Mouse (Mus musculus): ENCODE measurements around the gene Trip10. TPM values are rescaled to one million over a fixed set of nuclear protein-coding genes. Genes with fewer than 3 reads are reported as not detected.

Trip10 gene
- total and polyA plus RNA-seq, 3 experiments, result 9.8 to 22.0 (median 16.3) TPM

GRCm38 (mm10) chr17:57279591-57280224 is 30.5 kb downstream of the Trip10 start:
- Histone ChIP-seq H3K36me3 (replicated peaks) (peaks cover 46% of the 10 kb centered on the region), H3K4me3 (ENCODE audit: low read depth, low read length) (peak overlapping the region; percentile 93), H3K27me3 (ENCODE audit: insufficient read depth, low read length) (peaks cover 9% of the 10 kb centered on the region), H3K9me3 (replicated peaks) (no peaks in the 10 kb centered on the region), H3K4me1 (ENCODE audit: insufficient read depth, low read depth, low read length) (peaks cover 95% of the 10 kb centered on the region)
- DNase-seq (ENCODE audit: low spot score) (peak; percentile 62), ATAC-seq (ENCODE audit: extremely low read depth, insufficient number of reproducible peaks, low FRiP score, poor library complexity, severe bottlenecking) (peak; percentile 52)
- TF ChIP-seq POLR2AphosphoS5 (IDR thresholded peaks at IDR 0.05; ENCODE audit: insufficient replicate concordance, low read depth, low read length) (no peak), TAL1 (conservative IDR thresholded peaks at IDR 0.05; ENCODE audit: low read depth, low read length) (no peak), CTCF (IDR thresholded peaks at IDR 0.05; ENCODE audit: low read depth, low read length) (no peak), GATA1 (IDR thresholded peaks at IDR 0.05; ENCODE audit: borderline replicate concordance, low read length) (no peak)

DNA sequence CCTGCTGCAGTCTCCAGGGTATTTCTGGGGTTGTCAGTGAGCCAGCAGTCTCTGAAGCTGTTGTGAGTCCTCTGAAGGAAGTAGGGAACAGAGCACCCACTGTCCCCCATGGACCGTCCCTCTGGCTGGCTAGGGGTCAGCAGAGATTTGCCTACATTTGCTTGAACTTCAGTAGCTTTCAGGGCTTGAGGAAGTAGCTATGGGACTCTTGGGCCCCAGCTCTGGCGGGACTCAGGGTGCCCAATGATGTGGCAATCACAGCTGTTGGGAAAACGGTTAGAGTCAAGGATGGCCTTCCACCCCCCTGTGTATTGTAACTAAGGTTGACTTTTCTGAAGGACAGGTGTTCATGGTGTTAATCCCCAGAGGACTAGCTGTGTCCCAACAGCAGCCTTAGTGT is 31.2 kb downstream of the Trip10 start:
- Histone ChIP-seq H3K36me3 (replicated peaks) (peaks cover 53% of the 10 kb centered on the region), H3K4me3 (ENCODE audit: low read depth, low read length) (peak overlapping the region; percentile 93), H3K4me1 (ENCODE audit: insufficient read depth, low read depth, low read length) (peaks cover 94% of the 10 kb centered on the region), H3K9me3 (replicated peaks) (no peaks in the 10 kb centered on the region), H3K27me3 (ENCODE audit: insufficient read depth, low read length) (peaks cover 2% of the 10 kb centered on the region; the same call in 1 of the 2 replicates)
- TF ChIP-seq GATA2 (IDR thresholded peaks at IDR 0.05; ENCODE audit: borderline replicate concordance, low read depth, low read length) (no peak), CTCF (IDR thresholded peaks at IDR 0.05; ENCODE audit: low read depth, low read length) (no peak), GATA1 (IDR thresholded peaks at IDR 0.05; ENCODE audit: borderline replicate concordance, low read length) (no peak), TAL1 (conservative IDR thresholded peaks at IDR 0.05; ENCODE audit: low read depth, low read length) (no peak), POLR2AphosphoS5 (IDR thresholded peaks at IDR 0.05; ENCODE audit: insufficient replicate concordance, low read depth, low read length) (no peak)
- DNase-seq (ENCODE audit: low spot score), result no peak
- no peak for ATAC-seq (ENCODE audit: extremely low read depth, insufficient number of reproducible peaks, low FRiP score, poor library complexity, severe bottlenecking)

DNA sequence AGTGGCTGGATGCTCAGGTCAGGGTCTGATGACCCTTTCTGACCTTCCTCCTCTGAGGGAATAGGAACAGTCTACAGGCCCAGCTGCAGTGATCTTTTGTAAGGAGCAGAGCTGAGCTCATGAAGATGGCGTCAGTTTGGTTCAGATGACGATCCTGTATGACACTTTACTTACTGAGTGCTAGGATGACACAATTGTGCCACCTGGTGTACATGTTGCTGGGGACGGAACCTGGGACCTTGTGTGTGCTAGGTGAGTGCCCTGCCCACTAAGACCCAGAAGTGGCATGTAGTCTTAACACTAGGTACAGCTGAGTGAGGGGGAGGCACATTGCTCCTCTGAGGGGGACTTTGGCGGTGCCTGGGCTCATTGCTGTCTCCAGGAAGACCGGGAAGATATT is 34.7 kb downstream of the Trip10 start:
- Histone ChIP-seq H3K4me3 (ENCODE audit: low read depth, low read length) (0 out of 2 replicates have a peak overlapping the region, but pooled peaks have one; percentile 2), H3K9me3 (replicated peaks) (no peaks in the 10 kb centered on the region), H3K36me3 (replicated peaks) (peaks cover 86% of the 10 kb centered on the region), H3K4me1 (ENCODE audit: insufficient read depth, low read depth, low read length) (peaks cover 86% of the 10 kb centered on the region), H3K27me3 (ENCODE audit: insufficient read depth, low read length) (no peaks in the 10 kb centered on the region)
- DNase-seq (ENCODE audit: low spot score) (no peak), ATAC-seq (ENCODE audit: extremely low read depth, insufficient number of reproducible peaks, low FRiP score, poor library complexity, severe bottlenecking) (no peak)
- TF ChIP-seq GATA2 (IDR thresholded peaks at IDR 0.05; ENCODE audit: borderline replicate concordance, low read depth, low read length) (no peak), TAL1 (conservative IDR thresholded peaks at IDR 0.05; ENCODE audit: low read depth, low read length) (no peak), GATA1 (IDR thresholded peaks at IDR 0.05; ENCODE audit: borderline replicate concordance, low read length) (no peak), POLR2AphosphoS5 (IDR thresholded peaks at IDR 0.05; ENCODE audit: insufficient replicate concordance, low read depth, low read length) (no peak)

GRCm38 (mm10) chr17:57285077-57285476 is 35.8 kb downstream of the Trip10 start:
- Histone ChIP-seq H3K4me3 (ENCODE audit: low read depth, low read length) (no peak overlapping the region), H3K9me3 (replicated peaks) (0 out of 2 replicates have a peak, but pooled peaks cover 3% of the 10 kb centered on the region), H3K27me3 (ENCODE audit: insufficient read depth, low read length) (no peaks in the 10 kb centered on the region), H3K4me1 (ENCODE audit: insufficient read depth, low read depth, low read length) (peaks cover 84% of the 10 kb centered on the region), H3K36me3 (replicated peaks) (peaks cover 97% of the 10 kb centered on the region)
- DNase-seq (ENCODE audit: low spot score), result no peak
- TF ChIP-seq POLR2AphosphoS5 (IDR thresholded peaks at IDR 0.05; ENCODE audit: insufficient replicate concordance, low read depth, low read length), result no peak
- TF ChIP-seq CTCF (IDR thresholded peaks at IDR 0.05; ENCODE audit: low read depth, low read length), result no peak
- no peak for ATAC-seq (ENCODE audit: extremely low read depth, insufficient number of reproducible peaks, low FRiP score, poor library complexity, severe bottlenecking)

DNA sequence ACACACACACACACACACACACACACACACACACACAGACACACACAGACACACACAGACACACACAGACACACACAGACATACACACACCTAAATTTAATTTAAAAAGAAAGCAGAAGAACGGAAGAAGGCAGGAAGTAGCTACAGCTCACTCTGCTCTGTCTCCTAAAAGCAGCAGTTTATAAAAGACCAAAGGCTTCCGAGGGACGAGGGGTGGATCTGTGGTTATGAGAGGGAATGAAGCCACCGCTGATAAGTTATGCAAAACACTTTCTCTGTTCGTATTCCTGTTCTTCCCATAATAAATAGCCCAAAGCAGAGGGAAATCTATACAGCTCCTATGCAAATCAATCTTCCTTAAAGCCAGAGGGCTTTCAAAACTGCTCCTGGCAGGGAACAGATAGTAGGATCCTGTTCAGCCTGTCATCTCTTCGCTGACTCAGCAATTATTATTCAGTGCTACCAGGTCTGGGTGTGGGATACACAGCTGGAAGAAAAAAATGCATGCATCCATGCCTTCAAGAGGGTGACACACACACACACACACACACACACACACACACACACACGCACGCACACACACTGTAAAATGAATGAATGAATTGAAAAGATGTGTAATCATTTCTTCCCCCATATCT is 37.6 kb downstream of the Trip10 start:
- no peak for TF ChIP-seq CTCF (IDR thresholded peaks at IDR 0.05; ENCODE audit: low read depth, low read length)
- no peak for TF ChIP-seq TAL1 (conservative IDR thresholded peaks at IDR 0.05; ENCODE audit: low read depth, low read length)
- Histone ChIP-seq H3K27me3 (ENCODE audit: insufficient read depth, low read length) (no peaks in the 10 kb centered on the region), H3K36me3 (replicated peaks) (peaks cover 97% of the 10 kb centered on the region), H3K4me1 (ENCODE audit: insufficient read depth, low read depth, low read length) (peaks cover 81% of the 10 kb centered on the region), H3K9me3 (replicated peaks) (0 out of 2 replicates have a peak, but pooled peaks cover 3% of the 10 kb centered on the region), H3K4me3 (ENCODE audit: low read depth, low read length) (no peak overlapping the region)
- DNase-seq (ENCODE audit: low spot score) (no peak), ATAC-seq (ENCODE audit: extremely low read depth, insufficient number of reproducible peaks, low FRiP score, poor library complexity, severe bottlenecking) (no peak)

- Histone ChIP-seq H3K27me3 (ENCODE audit: insufficient read depth, low read length) (no peaks in the 10 kb centered on the region), H3K9me3 (replicated peaks) (0 out of 2 replicates have a peak, but pooled peaks cover 3% of the 10 kb centered on the region), H3K4me1 (ENCODE audit: insufficient read depth, low read depth, low read length) (peaks cover 76% of the 10 kb centered on the region), H3K4me3 (ENCODE audit: low read depth, low read length) (no peak overlapping the region), H3K36me3 (replicated peaks) (peaks cover 96% of the 10 kb centered on the region)
- ATAC-seq (ENCODE audit: extremely low read depth, insufficient number of reproducible peaks, low FRiP score, poor library complexity, severe bottlenecking), result no peak
- no peak for DNase-seq (ENCODE audit: low spot score)
- TF ChIP-seq CTCF (IDR thresholded peaks at IDR 0.05; ENCODE audit: low read depth, low read length), result no peak
- no peak for TF ChIP-seq TAL1 (conservative IDR thresholded peaks at IDR 0.05; ENCODE audit: low read depth, low read length)
- no peak for TF ChIP-seq GATA1 (IDR thresholded peaks at IDR 0.05; ENCODE audit: borderline replicate concordance, low read length)
- no peak for TF ChIP-seq POLR2AphosphoS5 (IDR thresholded peaks at IDR 0.05; ENCODE audit: insufficient replicate concordance, low read depth, low read length)
- TF ChIP-seq GATA2 (IDR thresholded peaks at IDR 0.05; ENCODE audit: borderline replicate concordance, low read depth, low read length), result no peak
Observed at GRCm38 (mm10) chr17:57289252-57289651, 40.0 kb downstream of the Trip10 start.
